Mouse (Mus musculus) frontal cortex, postnatal 10 days (tissue): Measurements from ENCODE around the gene Nav2.

ENCODE experiments used
- DNase-seq, 2 experiments: peaks; one replicate each; pipeline ENCODE4 v3.0.0; 2022; ENCODE audit warnings: low spot score in 2 of 2, mixed read lengths in 1 of 2

The Nav2 gene

DNA sequence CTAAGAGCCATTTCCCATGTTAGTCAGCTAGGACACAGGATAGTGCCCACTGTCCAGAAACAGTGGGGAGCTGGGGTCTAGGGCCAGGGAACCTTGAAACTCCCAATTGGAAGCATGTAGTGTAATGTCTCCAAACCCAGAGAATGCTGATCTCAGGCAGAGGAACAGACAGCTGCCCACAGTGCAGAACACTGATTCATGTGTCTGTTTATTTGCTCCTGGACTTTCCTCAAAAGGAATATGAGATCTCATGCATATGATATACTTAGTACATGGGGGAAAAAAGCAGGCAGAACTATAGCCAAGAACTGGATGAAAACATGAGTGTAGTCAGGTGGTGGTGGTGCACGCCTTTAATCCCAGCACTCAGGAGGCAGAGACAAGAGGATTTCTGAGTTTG, 297.0 kb downstream of the Nav2 start:
- no peak for DNase-seq

DNA sequence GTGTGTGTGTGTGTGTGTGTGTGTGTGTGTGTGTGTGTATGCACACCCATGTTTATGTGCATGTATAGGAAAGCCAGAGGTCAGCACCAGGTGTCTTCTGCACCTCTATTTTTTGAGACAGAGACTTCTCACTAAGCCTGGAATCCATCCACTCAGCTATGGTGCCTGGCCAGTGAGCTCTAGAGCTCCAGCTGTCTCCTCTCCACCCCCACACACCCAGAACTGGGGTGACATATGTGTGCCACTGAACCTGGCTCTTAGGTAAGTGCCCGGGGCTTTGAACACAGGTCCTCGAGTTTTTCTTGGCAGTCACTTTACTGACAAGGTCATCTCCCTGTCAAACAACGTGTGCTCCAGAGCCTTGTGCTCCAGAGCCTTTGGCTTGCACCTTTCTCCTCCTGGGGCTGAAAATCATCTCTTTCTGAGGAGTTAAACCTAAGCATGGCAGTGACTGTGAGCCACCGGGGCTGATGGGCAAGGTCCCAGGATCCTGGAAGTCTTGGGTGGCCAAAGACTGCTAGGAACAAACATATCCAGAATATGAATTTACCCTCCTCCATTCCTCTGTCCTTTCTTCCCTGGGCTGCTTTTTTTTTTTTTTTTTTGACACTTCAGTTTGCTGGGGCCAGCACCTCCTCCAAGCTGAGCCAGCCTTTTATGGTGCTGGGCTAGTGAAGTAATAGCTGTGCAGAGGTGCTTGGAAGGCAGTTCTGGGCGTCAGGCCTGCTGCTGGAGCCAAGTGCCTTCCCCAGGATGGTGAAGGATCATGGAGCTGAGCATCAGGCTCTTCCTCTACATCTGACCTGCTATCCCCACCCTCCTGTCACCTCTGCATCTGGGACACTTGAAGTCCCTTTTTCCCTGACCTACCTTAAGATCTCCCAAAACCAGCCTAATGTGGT, 298.5 kb downstream of the Nav2 start:
- DNase-seq, result no peak

GRCm38 (mm10) chr7:49209526-49209925, 301.0 kb downstream of the Nav2 start:
- no peak for DNase-seq

GRCm38 (mm10) chr7:49210721-49211120, 302.2 kb downstream of the Nav2 start:
- DNase-seq, result no peak

- DNase-seq, result no peak
Measured at GRCm38 (mm10) chr7:49213011-49213410, 304.5 kb downstream of the Nav2 start.

- no peak for DNase-seq
Measured at GRCm38 (mm10) chr7:49217786-49218185, 309.3 kb downstream of the Nav2 start.

- DNase-seq, result no peak
Measured at GRCm38 (mm10) chr7:49225741-49226140, 317.2 kb downstream of the Nav2 start.

DNA sequence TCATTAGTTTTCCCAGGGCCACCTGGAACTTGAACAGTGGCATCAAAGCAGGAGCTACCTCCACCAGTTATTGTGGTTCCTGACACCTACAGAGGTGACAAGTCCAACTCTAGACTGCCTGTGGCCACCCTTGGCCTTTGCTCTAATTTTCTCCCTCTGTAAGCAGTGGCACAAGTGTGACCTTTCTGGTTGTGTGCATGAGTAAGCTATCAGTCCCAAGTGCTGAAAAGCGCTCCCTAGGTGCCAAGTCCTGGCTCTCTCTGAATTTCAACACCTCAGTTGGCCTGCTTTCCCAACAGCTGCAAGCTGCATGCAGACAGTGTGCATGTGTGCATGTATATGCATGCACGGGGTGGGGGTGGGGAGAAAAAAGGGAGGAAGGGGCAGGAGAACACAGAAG, 324.5 kb downstream of the Nav2 start:
- DNase-seq, result no peak

DNA sequence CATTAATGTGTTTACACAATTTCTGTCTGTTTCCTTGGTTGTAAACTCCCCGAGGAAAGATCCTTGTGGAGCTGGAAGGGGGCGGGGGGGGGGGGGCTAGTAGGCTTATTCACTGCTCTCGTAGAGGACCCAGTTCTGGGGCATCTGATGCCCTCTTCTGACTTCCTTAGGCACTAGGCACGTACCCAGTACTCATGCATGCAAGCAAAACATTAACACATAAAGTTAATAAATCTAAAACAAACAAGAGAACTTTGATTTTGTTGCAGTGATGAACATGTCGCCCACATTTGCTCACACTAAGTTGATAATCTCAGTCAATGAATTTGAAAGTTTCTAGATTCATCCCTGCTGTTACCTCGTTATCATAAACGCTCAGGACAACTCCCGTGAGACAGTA, 325.8 kb downstream of the Nav2 start:
- DNase-seq, result no peak

DNA sequence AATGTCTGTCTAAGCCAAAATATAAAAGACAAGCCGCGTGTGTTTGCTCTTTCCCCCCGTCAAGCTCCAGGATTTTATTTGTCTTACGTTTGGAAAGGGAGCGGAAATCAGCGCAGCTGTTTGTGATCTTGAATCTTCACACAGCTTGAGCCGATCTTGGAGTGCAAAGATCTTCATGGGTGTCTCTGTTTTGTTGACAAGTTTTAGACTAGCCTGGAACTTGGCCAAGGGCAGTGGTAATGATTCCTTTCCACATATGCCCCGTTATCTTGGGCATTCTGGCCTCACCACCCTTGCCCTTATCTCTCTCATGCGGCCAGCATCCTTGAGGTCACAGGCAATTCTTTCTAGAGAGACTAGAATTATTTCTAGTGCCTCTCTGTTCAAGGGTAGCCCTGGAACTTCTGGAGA, 326.8 kb downstream of the Nav2 start:
- DNase-seq, result no peak

DNA sequence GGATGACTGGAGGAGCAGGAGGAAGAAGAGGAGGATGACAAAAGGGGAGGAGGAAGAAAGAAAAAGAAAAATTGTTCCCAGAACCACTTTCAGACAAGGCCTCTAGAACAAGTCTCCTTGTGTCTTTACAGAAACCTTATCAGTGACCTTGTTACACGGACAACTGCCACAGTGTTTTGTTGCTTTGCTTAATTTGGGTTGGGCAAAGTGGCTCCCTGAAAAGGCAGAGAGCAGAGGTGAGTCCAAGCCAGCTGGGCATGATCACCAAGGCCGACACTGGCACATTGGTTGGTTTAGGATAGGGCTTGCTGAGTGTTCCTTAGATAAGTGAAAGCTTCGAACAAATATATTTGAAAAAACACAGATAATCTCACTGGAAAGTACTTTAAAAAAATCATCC, 327.3 kb downstream of the Nav2 start:
- no peak for DNase-seq

GRCm38 (mm10) chr7:49240461-49240860, 331.9 kb downstream of the Nav2 start:
- DNase-seq, result no peak

DNA sequence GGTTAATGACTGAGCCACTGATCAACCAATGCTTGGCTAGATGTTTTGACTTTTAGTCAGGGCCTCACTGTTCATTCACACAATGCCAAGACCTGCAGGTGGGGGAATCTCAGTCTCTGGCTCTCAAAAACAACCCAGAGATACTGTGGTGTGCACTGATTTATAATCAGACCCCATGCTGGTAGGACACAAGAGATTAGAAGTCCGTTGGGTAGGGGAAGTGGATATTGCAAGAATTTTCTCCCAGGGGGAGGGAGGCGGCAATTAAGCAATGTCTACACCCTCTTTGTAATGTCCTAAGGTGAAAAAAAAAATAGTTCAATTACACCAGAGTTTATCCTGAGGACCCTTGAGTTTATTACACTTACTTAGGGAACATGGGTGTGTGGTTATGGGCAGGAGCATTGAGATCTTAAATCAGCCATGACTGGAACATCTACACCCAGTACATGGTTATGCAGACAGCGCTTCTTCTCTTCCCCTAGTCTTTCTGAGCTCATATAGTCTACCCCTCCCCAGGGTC, 332.8 kb downstream of the Nav2 start:
- DNase-seq, result no peak

- no peak for DNase-seq
Measured at GRCm38 (mm10) chr7:49242261-49242660, 333.7 kb downstream of the Nav2 start.

DNA sequence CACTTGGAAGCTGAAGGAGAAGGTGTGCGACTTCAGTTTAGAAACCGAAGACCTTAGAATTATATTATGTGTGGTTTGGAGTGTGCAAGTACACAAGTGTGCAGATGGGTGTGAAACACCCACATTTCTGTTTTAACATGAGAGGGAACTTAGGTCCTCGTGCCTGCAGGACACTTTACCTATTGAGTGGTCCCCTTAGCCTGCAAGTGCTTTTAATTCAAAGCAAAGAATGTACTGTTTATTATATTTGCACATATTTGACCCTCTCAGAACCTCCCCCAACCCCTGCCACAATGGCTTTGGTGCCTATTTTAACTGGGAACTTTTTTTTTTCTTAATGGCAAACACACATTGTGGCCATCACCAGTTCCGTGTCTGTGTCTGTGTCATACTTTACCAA, 334.6 kb downstream of the Nav2 start:
- no peak for DNase-seq

DNA sequence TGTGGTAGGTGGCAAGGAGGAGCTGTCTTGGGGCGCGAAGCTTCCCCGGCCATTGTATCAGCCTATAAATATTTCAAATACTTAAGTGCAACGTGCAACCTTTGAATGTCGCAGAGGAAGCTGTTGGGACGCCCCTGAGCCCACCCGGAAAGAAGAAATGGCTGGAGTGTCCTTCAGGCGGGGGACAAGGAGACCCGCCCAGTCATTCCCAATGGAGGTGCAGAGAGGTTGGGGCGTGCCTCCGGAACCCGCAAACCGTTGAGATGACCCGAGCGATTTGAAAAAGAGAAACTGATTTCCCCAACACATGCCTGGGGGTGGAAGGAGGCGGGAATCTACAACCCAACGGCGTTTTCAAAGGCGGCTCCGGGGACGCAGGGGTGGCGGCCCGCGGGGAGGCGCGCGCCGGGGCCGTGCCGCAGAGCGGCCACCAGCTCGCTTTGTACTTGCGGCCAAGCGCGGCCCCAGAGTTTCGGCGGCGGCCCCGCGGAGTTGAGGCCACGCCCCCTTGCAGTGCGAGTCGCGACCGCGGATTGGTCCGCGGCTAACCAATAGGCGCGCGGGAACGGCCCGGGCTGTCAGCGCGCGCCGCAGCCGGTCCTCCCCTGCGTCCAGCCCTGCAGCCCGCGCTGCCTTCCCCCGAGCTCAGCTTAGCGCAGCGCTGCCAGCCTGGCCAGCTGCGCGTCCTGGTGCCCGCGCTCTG, 337.2 kb downstream of the Nav2 start:
- peak; percentile 85 to 93 for DNase-seq

- DNase-seq, result no peak
Measured at GRCm38 (mm10) chr7:49246240-49246578, 337.7 kb downstream of the Nav2 start.

DNA sequence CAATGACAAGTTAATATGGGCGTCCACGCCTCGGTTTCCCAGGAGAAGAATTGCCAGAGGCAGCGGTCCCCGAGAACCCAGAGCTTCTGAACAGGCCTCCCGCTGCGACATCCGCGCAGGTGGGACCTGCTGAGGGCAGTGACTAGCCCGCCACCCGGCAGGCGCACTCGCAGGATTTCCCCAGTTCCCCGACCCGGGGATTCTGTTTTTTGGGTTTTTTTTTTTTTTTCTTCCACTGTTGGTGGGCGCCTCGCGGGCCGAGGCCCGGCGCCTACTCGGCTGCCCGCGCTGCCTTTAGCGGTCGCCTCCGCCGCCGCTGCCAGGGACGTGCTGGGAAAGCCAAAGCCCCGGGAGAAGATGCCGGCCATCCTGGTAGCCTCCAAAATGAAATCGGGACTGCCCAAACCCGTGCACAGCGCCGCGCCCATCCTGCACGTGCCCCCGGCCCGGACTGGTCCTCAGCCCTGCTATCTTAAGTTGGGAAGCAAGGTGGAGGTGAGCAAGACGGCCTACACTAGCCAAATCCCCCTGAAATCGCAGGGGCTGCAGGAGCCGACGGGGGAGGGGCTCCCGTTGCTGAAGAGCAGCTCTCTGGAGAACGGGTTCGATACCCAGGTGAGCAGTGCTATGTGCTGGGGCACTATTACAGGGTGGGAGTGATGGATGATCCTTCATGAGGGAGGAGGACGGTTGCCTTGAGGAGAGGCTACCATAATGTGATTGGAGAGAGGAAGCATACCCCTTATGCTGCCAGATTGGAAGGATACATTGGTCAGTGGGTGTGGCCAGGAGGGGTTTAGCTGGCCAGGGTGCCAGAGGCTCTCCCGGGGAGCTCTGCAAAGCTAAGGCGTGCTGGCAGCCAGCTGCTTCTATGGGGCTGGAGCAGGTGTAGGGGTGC, 338.3 kb downstream of the Nav2 start:
- peak in 1 of 2 experiments; percentile 46 for DNase-seq

- DNase-seq, result peak; percentile 61 to 62
Measured at GRCm38 (mm10) chr7:49247744-49248331, 339.3 kb downstream of the Nav2 start.

DNA sequence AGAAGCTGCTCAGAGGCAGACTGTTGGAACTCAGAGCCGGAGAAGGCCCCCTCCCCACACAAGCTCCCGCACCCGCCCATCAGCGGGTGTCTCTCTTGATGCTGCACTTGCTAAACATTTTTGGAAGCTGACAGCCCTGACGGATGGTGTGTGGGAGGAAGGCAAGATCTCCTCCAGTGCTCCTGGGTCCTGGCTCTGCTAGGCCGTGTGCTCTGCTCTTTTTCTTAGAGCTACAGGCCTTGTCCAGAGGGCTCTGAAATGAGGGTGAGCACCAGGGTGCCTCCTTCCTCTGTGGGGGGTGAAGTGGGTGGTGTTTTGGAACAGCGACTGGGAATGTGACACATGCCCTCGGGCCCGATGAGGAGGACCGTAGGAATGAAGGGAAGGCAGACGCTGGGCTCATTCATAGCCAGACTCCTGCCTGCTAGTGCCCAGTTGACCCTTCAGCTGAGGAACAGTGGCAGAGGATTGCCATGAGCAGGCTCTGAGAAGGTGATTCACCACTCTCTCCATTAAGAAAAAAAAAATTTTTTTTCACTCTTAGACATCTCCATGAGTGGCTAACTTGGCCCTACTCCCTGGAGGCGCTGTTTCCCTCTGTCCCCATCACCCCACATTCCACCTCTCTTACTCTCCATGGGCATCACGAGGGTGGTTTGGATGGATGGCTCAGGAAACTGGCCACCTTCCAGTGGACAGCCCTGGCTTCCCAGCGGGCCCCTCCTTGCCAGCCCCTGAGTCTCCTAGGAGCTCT, 340.0 kb downstream of the Nav2 start:
- peak; percentile 54 to 73 for DNase-seq

- peak in 1 of 2 experiments; percentile 18 for DNase-seq
Measured at GRCm38 (mm10) chr7:49249462-49249861, 340.9 kb downstream of the Nav2 start.
